Mouse (Mus musculus) spleen, adult 18-20 months (tissue): ENCODE results near the gene Trappc11.

Experiments
- DNase-seq, 2 experiments: peaks; one replicate each; pipeline ENCODE4 v3.0.0; 2022; ENCODE audit warnings: mixed read lengths in 2 of 2

The Trappc11 gene

DNA sequence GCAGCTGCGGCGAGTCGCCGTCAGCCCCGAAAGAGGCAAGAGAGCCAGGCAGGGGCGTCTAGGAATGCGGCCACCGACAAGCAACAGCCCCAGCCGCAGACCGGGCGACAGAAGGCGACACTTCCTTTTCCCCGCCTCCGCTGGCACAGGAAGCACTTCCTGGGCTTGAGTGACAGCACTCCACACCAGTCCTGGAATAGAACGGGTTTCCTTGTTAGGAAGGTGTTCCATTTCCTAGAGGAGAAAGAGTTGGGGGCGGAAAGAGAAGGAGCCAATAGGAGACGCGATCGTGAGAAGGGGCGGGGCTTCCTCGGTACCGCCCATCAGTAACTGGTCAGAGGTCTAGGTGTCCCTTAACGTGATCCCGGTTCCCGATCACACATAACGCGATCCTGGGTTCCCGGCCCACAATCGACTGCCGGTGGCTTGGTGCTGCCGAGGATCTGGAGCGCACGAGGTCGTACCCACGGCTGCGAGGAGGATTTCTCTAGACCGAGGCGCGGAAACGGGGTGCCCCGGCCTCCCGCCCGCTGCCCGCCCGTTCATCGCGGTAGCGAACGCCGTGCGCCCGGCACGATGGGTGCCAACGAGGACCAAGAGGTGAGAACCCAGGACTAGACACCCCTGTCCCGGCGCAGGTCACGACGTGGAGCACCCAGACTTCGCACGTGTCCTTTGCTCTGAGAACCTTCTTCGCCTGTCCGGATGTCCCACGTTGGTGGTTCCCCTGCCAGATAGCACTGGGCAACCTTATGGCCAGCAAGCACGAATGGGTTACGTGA lies at the start of gene Trappc11, which contains the start of gene Rwdd4a:
Gene Trappc11 (minus strand): TSS at position 127 of the 782 bp plus-strand sequence.
Gene Rwdd4a (plus strand): TSS at position 321 of the 782 bp plus-strand sequence.
- peak; percentile 88 to 95 for DNase-seq

DNA sequence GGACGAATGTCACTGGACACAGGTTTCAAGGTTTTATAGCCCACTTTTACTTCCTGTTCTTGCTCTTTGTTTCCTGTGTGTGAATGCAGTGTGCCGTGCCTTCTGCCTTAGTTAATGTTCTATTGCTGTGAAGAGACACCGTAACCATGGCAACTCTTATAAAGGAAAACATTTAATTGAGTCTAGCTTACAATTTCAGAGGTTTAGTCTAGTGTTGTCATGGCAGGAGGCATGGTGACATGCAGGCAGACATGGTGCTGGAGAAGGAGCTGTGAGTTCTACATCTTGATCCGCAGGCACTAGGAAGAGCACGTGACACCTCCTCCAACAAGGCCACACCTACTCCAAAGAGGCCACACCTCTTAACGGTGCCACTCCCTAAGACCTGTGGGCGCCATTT lies 48.2 kb upstream of the Trappc11 start:
- DNase-seq, result no peak

DNA sequence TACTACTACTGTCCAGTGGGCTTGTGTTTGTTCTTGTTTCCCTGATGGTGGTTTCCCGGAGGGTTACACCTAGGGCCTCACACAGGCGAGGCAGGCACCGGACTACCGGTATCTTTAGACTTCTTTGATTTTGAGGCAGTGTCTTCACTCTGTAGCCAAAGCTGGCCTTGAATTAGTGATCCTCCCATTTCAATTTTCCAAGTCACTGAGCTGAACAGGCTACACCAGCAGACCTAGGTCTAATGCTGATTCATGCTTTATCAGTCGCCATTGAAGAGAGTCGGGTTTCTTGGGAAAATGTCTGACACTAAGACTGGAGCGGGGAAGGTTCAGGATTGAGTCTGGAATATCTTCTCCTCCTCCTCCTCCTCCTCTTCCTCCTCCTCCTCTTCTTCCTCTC lies 40.2 kb upstream of the Trappc11 start:
- DNase-seq, result no peak

DNA sequence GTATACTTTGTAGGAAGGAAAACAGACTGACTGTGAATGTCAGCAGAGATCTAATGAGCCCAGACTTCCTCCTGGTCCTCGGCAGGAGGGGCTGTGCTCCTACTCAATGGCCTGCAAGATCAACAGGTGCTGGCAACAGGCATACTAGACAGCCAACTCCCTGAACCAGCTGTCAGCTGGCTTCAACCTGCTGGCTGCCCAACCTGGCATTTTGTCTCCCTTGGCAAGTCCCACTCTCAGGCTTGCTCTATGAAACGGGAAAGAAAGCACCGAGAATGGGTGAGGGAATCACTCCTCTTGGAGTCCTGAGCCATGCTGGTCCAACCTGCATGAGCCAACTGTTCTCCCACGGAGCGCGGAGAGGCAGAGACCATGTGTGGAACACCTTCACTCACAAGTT lies 36.9 kb upstream of the Trappc11 start:
- no peak for DNase-seq

DNA sequence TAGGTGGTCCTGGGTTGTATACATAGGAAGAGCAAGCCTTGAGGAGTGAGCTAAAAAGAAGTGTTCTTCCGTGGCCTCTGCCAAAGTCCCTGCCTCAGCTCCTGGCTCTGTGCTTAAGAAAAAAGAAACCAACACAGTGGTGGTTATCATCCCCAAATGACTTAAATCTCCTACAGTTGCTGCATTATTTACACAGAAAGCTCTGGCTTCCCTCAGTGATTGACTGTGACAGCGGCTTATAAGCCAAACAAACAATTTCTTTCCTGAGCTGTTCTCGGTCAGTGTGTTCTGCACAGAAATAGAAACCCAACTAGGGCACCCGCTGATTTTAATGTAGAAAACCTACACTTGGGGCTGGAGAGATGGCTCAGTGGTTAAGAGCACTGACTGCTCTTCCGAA lies 34.8 kb upstream of the Trappc11 start:
- DNase-seq, result no peak

DNA sequence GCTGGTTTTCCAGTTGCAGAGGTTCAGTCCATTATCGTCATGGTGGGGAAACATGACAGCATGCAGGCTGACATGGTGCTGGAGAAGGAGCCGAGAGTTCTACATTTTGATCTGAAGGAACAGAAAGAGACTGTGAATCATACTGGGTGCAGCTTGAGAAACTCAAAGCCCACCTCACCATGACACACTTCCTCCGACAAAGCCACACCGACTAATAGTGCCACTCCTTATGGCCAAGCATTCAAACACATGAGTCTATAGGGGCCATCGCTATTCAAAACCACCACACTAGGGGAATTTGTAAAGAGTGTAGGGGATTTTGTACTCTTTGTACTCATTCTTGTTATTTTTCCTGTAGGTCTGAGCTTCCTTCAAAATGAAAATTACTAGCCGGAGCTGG lies 33.3 kb upstream of the Trappc11 start:
- no peak for DNase-seq

DNA sequence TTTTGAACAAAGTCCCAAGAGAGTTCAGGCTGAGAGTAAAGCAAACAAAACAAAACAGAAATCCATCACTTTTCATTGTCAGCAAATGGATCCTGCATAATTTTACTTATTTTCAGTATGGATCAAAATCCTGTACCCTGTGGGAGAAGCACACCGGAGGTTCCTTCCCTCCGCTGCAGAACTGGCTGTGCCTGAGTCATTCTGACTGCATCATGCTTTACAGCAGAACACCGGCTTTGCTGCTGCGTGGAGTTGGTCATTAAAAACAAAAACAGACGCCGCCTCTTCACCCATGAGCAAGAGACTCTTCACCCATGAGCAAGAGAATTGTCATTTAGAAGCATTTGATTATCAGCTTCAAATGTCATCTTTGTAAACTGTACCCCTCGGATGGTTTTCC lies 27.5 kb upstream of the Trappc11 start:
- DNase-seq, result no peak

DNA sequence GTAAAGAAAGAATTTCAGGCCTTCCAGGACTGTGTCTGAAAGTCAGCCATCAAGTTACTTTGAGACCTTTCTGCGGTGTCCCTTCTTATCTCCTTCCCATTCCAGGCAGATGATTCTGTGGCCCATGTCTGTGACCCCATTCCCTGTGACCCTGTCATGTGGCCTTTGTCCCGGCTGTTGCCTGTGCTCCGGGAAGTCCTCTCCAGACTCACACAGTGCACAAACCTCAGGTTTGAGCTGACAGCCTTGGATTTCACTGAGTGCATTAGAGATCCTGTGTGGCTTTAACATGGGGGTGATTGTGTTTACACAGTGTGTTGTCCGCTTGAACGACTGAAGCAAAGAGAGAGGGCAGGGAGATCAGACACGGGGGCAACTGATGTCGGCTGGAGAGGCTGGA lies 25.0 kb upstream of the Trappc11 start:
- DNase-seq, result no peak

DNA sequence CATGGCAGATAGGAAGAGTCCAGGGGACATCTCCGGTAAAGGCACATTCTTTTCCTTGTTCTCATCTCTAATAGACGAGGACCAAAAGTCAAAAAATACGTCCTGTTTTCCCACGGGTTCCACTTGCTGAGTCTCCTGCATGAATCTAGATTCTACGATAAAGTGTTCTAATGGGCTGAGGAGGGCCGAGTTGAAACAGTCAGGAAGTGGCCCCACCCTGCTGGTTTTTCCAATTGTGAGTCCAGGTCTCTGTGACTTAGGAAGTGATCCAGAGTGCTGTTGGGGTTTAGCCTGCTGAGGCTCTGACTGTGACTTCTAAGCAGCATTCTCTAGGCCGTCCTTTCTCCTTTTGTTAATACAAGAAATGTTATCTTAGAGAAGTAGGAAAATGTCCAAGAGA lies 23.2 kb upstream of the Trappc11 start:
- no peak for DNase-seq

DNA sequence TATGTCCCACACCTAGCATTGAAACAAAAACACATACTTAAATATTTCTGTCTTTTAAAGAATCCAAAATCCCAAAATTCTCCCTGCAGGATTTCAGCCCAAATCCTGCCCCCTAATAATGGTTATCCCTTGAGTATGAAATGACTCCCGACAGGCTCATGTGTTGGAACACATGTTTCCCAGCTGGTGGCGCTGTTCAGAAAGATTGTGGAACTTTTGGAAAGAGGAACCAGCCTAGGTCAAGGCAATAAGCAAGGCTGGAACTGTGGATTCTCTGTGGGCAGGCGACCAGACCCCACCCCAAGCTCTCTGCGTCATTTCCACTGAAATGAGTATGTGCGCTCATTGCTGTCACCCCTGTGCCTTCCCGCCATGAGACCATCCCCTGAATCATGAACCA lies 20.3 kb upstream of the Trappc11 start:
- no peak for DNase-seq

DNA sequence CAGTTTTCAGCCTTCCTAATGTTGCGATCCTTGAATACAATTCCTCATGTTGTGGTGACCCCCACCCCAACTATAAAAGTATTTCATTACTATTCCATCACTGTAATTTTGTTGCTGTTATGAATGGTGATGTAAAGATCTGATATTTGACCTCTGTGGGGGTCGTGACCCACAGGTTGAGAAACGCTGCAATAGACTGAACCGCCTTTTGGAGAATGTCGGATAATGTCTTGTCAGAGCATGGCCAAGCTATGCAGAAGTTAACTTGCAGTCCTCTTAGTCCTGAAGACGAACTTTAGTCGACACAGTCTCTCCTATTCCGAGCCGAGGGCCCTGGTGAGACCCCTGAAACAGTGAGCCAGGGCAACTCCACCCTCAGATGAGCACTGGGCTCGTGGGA lies 13.8 kb upstream of the Trappc11 start:
- no peak for DNase-seq

DNA sequence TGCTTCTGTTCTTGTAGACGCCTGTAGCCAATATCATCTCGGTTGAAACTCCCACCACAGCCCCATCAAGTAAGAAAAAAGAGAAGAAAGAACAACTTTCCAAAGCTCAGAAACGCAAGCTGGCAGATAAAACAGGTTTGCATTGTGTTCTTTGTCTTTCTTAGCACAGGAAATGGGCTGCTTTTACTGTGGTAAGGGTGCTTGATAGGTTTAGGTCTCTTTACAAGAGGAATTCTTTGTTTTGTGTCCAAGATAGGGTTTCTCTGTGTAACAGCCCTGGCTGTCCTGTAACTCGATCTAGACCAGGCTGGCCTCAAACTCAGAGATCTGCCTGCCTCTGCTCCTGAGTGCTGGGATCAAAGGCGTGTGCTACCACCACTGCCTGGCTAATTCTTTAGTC lies 10.8 kb upstream of the Trappc11 start:
- DNase-seq, result no peak

DNA sequence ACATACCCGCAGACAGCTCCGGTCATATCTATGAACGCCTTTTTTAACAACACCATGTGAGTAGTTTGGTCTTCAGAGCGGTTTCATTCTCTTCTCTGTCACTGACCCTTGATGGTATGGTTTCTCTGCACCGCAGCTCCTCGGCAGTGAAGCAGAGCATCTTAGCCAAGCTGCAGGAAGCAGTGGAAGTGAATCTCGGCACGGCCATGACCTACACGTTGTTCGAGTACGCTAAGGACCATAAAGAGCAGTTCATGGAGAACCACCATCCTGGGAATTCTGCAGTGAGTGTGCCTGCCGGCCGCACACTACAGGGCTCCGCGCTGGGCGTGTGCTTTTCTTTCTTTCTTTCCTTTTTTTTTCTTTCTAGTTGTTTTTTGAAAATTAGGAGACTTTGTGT lies 9.5 kb upstream of the Trappc11 start:
- no peak for DNase-seq

DNA sequence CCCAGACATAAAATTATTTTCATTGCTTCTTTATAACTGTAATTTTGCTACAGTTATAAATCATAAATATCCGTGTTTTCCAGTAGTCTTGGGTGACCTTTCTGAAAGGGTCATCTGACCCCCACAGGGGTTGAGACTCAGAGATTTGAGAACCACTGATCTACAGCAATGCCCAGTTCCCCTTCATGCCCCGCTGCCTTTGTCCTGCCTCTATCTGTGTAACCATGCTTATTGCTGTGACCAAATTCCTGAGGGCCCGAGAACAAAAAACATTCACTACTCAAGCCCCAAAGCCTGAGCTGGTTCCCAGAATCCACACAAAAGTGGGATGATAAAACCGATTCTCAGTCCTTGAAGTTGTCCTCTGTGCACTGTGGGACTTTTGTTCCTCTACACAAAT lies 5.1 kb upstream of the Trappc11 start:
- DNase-seq, result no peak

DNA sequence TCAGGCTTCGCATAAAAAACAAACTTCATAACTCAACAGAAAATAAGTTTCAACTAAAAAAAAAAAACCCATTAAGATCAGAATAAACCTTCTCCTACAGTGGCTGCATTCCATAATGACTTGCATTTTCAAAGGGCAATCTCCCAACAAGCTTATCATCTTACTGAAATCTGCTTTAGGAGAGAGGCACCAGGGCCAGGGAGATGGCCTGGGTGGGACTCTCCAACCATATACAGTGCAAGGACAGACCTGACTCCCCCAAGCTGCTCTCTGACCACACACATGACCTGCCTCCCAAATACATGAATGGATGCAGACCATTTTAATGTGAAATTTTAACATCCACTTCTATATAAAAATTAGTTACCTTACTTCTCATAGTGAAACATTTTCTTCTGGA lies 5.2 kb downstream of the Trappc11 start:
- DNase-seq, result no peak

DNA sequence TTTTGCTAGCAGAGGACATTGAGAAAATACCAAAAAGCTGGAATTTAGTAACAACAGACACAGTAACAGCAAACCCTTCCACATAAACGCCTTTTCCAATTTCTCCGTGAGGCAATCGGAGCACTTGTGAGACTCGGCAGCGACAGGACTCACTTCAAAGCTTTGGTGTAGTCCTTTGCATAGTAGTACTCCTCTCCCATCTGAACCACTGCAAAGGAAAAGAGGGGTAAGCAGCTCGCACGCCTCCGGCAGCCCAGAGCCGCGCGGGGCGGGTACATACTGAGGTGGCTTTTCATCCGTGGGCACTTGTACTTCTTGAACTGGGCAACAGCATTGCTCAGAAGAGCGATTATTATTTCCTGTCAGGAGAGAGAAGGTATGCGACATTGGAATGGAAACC lies 19.7 kb downstream of the Trappc11 start:
- DNase-seq, result no peak

DNA sequence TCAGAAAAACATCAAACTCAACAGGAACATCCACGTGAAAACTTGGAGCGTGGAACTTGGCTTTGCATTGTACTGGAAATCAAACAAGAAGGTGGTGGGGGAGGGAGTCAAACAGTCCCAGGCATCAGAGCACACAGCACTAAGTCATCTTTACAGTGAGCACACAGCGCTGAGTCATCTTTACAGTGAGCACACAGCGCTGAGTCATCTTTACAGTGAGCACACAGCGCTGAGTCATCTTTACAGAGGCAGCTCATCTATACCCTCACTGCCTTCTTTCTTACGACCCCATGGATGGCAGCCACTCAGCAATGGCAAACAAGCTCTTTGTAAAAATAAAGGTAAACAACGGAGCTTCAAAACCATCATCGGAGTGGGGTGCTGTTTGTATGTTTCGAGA lies 22.3 kb downstream of the Trappc11 start:
- no peak for DNase-seq

DNA sequence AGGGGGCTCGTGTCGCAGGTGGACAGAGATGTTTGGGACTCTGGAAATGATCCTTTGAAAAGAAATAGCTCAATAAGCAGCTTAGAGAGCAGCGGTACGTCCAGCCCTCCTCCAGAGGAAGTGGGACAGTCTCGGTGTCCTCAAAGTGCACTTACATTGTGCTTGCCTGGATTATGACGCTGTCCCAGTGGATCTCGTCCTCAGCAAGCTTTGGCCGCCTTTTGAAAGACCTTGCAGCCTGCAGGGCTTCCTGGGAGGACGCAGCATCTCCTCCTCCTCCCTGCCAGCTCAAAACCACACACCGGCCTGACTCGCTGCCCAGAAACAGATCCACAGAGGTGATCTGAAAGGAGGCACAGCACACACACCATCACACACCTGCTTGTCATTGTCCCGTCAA lies 27.8 kb downstream of the Trappc11 start:
- DNase-seq, result no peak

DNA sequence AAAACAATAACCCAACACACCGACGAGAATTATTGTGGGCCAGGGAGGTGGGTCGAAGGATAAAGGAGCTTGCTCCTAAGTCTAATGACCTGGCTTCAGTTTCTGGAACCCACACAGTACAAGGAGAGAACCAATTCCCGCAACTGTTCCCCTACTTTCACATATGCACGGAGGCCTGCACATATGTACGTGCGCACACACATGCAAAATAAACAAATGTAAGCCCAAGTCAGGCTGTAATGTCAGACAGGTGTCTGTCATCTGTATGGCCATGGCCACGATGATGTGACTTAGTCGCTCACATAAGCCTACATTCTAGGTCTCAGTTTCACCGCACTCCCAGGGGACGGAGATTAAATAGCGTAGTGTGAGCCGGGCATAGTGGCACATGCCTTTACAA lies 30.7 kb downstream of the Trappc11 start:
- no peak for DNase-seq

DNA sequence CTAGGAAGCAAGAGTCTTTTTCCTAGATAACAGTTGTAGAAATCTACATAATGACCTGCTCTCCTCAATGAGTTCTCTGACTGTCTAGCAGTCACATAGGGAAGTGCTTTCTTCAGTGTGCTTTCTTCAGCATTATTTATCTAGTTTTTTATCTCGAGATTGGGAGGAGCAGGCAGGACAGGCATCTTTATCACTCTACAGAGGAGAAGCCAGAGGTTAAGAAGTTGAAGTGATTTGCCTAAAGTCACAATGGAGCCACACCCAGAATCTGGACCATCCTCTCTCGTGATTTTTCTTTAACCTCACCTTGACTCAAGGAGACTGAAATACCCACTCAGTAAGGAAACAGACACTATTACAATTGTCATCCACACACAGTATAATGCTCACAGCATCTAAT lies 31.3 kb downstream of the Trappc11 start:
- DNase-seq, result no peak

DNA sequence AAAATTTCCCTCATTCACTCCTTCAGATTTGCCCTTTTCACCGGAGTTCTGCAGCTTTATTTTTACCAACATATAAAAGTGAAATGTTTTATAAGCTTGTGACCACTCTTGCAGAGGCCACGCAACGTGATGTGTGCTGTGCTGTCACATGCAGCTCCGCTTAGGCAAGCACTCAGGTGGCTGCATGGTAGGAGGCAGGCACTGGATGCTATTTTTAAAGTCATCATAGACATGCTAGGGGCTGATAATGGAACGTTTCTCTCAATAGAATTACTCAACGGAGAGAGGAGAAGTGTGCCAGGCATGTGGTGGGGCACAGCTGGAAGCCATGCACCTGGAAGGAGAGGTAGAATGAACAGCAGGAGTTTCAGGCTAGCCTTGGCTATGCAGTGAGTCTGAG lies 37.8 kb downstream of the Trappc11 start:
- DNase-seq, result no peak

DNA sequence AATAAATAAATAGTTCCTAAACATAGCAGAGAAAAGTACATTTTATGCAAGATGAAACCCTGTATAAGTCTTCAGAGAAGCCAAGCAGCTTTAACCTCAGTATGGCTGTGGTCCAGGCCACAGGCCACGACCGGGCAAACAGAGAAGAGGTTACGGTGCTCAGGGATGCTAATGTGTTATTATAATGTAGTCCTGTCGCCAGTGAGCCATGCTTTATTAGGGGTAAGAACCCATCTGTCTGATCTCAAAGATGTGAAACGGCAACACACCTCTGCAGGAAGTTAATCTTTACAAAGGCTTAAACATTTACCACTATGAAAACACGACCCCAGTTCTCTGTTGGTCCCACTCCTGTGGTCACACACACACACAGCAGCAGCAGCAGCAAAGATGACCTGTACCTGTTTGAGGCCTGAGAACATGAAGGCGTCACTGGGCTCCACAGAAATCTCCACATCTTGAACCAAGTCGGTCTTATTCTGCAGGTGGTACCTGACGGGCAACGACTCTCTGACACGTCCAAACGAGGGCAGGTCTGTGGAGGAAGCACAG lies 38.6 kb downstream of the Trappc11 start:
- DNase-seq, result no peak

DNA sequence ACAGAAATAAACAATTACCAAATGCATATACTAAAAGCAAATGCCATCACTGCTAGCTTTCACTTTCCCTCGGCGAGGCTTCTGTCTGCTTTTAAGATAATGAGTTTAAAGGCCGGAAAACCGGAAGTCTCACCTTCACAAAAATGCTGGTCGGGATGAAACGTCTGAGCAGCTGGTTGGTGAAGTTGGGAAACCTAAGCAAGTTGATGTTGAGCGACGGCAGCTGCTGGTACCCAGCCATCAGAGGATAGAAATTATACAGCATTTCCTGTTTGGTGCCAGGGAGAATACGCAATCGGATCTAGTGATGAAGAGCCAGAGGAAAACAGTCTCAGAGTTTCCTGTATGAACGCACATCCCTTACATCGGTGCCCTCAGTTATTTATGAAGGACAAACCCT lies 40.2 kb downstream of the Trappc11 start:
- no peak for DNase-seq

DNA sequence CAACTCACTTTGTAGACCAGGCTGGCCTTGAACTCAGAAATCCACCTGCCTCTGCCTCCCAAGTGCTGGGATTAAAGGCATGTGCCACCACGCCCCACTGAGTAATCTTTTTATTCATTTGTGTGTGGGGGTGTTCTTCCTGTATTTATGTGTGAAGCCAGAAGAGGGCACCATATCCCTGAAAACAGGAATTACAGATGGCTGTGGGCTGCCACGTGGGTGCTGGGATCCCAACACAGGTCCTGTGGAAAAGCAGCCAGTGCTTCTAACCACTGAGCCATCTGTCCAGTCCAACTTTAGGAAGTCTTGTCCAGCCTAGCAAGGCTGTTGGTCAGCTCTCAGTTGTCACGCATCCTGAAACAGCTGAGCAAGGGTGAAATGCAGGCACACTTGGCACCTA lies 46.0 kb downstream of the Trappc11 start:
- DNase-seq, result no peak
